Mouse (Mus musculus): ENCODE measurements around the gene Abcc4. TPM values are rescaled to one million over a fixed set of nuclear protein-coding genes. Genes with fewer than 3 reads are reported as not detected.

The Abcc4 gene
- total and polyA plus RNA-seq, 3 experiments, result 10.4 to 28.7 (median 26.5) TPM

GRCm38 (mm10) chr14:118713869-118714268 is 7.8 kb upstream of the Abcc4 start:
- in situ Hi-C loops (cut with MboI; ENCODE audit: low pct_ligation_motif_present, low pct_unique_long_range_greater_than_20kb, low sequenced_read_pairs) (no loop called here), dilution Hi-C loops (cut with MboI; ENCODE audit: extremely low pct_ligation_motif_present, extremely low pct_unique_long_range_greater_than_20kb, low sequenced_read_pairs) (no loop called here)
- H3K9ac ChIP-seq (ENCODE audit: insufficient read depth, low read depth), result no peak overlapping the region
- H3K9me3 ChIP-seq (replicated peaks; ENCODE audit: low read length), result no peaks in the 10 kb centered on the region
- H3K27me3 ChIP-seq (replicated peaks), result no peaks in the 10 kb centered on the region
- no peak overlapping the region for H3K4me2 ChIP-seq (ENCODE audit: insufficient read depth, low read depth, poor library complexity, severe bottlenecking)
- no peak overlapping the region for H3K27ac ChIP-seq (ENCODE audit: insufficient read depth, low read depth)
- peaks cover 6 to 10% of the 10 kb centered on the region in 2 experiments; a peak in 3 of 4 replicates for H3K4me1 ChIP-seq (ENCODE audit: control insufficient read depth in 1 of 2, insufficient read depth in 2 of 2)
- DNase-seq (ENCODE audit: extremely low read depth), result no peak
- H3K79me2 ChIP-seq (replicated peaks; ENCODE audit: control insufficient read depth, extremely low read depth, insufficient read depth, poor library complexity, severe bottlenecking), result no peaks in the 10 kb centered on the region
- no peak overlapping the region for H3K4me3 ChIP-seq (replicated peaks in 1 of 3; ENCODE audit: low read depth in 2 of 3, low read length in 2 of 3, poor library complexity in 1 of 3)
- TF ChIP-seq CHD1 (IDR thresholded peaks at IDR 0.05; ENCODE audit: low read depth, low read length) (no peak), PAX5 (IDR thresholded peaks at IDR 0.05; ENCODE audit: low read length) (no peak), KAT2A (IDR thresholded peaks at IDR 0.05; ENCODE audit: insufficient replicate concordance, low read length) (no peak), RCOR1 (conservative IDR thresholded peaks at IDR 0.05; ENCODE audit: low read depth, low read length) (no peak), ETS1 (conservative IDR thresholded peaks at IDR 0.05; ENCODE audit: low read depth, low read length) (no peak), E2F4 (IDR thresholded peaks at IDR 0.05; ENCODE audit: insufficient replicate concordance, low read depth, low read length) (no peak), MAX (IDR thresholded peaks at IDR 0.05; ENCODE audit: low read length) (no peak), IRF4 (IDR thresholded peaks at IDR 0.05; ENCODE audit: low read depth, low read length) (no peak), HCFC1 (IDR thresholded peaks at IDR 0.05; ENCODE audit: low read depth, low read length) (no peak), SMC3 (IDR thresholded peaks at IDR 0.05; ENCODE audit: low read depth, low read length) (no peak), CHD2 (IDR thresholded peaks at IDR 0.05; ENCODE audit: low read length) (no peak)
- H3K36me3 ChIP-seq (replicated peaks in 1 of 2; ENCODE audit: control insufficient read depth in 1 of 2, insufficient read depth in 1 of 2, low read length in 1 of 2), result no peaks in the 10 kb centered on the region

GRCm38 (mm10) chr14:118713408-118713807 is 7.4 kb upstream of the Abcc4 start:
- no peaks in the 10 kb centered on the region for H3K79me2 ChIP-seq (replicated peaks; ENCODE audit: control insufficient read depth, extremely low read depth, insufficient read depth, poor library complexity, severe bottlenecking)
- dilution Hi-C loops (cut with MboI; ENCODE audit: extremely low pct_ligation_motif_present, extremely low pct_unique_long_range_greater_than_20kb, low sequenced_read_pairs), result no loop called here
- TF ChIP-seq RCOR1 (conservative IDR thresholded peaks at IDR 0.05; ENCODE audit: low read depth, low read length) (no peak), E2F4 (IDR thresholded peaks at IDR 0.05; ENCODE audit: insufficient replicate concordance, low read depth, low read length) (no peak)
- no peak overlapping the region for H3K4me3 ChIP-seq (replicated peaks in 1 of 3; ENCODE audit: low read depth in 2 of 3, low read length in 2 of 3, poor library complexity in 1 of 3)
- in situ Hi-C loops (cut with MboI; ENCODE audit: low pct_ligation_motif_present, low pct_unique_long_range_greater_than_20kb, low sequenced_read_pairs), result no loop called here
- no peak overlapping the region for H3K4me2 ChIP-seq (ENCODE audit: insufficient read depth, low read depth, poor library complexity, severe bottlenecking)
- no peak overlapping the region for H3K27ac ChIP-seq (ENCODE audit: insufficient read depth, low read depth)
- peaks cover 6 to 10% of the 10 kb centered on the region in 2 experiments; a peak in 3 of 4 replicates for H3K4me1 ChIP-seq (ENCODE audit: control insufficient read depth in 1 of 2, insufficient read depth in 2 of 2)
- H3K9ac ChIP-seq (ENCODE audit: insufficient read depth, low read depth), result no peak overlapping the region
- DNase-seq (ENCODE audit: extremely low read depth), result no peak
- H3K36me3 ChIP-seq (replicated peaks in 1 of 2; ENCODE audit: control insufficient read depth in 1 of 2, insufficient read depth in 1 of 2, low read length in 1 of 2), result no peaks in the 10 kb centered on the region
- no peaks in the 10 kb centered on the region for H3K27me3 ChIP-seq (replicated peaks)
- H3K9me3 ChIP-seq (replicated peaks; ENCODE audit: low read length), result no peaks in the 10 kb centered on the region

- Histone ChIP-seq H3K9me3 (replicated peaks; ENCODE audit: low read length) (no peaks in the 10 kb centered on the region), H3K79me2 (replicated peaks; ENCODE audit: control insufficient read depth, extremely low read depth, insufficient read depth, poor library complexity, severe bottlenecking) (no peaks in the 10 kb centered on the region), H3K4me2 (ENCODE audit: insufficient read depth, low read depth, poor library complexity, severe bottlenecking) (no peak overlapping the region), H3K9ac (ENCODE audit: insufficient read depth, low read depth) (no peak overlapping the region), H3K4me1 (ENCODE audit: control insufficient read depth in 1 of 2, insufficient read depth in 2 of 2) (peaks cover 6 to 10% of the 10 kb centered on the region in 2 experiments; a peak in 3 of 4 replicates), H3K27me3 (replicated peaks) (no peaks in the 10 kb centered on the region), H3K4me3 (replicated peaks in 1 of 3; ENCODE audit: low read depth in 2 of 3, low read length in 2 of 3, poor library complexity in 1 of 3) (no peak overlapping the region), H3K27ac (ENCODE audit: insufficient read depth, low read depth) (no peak overlapping the region), H3K36me3 (replicated peaks in 1 of 2; ENCODE audit: control insufficient read depth in 1 of 2, insufficient read depth in 1 of 2, low read length in 1 of 2) (no peaks in the 10 kb centered on the region)
- TF ChIP-seq POLR2AphosphoS2 (IDR thresholded peaks at IDR 0.05; ENCODE audit: low read depth, low read length), result no peak
- no peak for TF ChIP-seq CHD1 (IDR thresholded peaks at IDR 0.05; ENCODE audit: low read depth, low read length)
- in situ Hi-C loops (cut with MboI; ENCODE audit: low pct_ligation_motif_present, low pct_unique_long_range_greater_than_20kb, low sequenced_read_pairs) (no loop called here), dilution Hi-C loops (cut with MboI; ENCODE audit: extremely low pct_ligation_motif_present, extremely low pct_unique_long_range_greater_than_20kb, low sequenced_read_pairs) (no loop called here)
- no peak for DNase-seq (ENCODE audit: extremely low read depth)
These were observed 6.9 kb upstream of the Abcc4 start for GRCm38 (mm10) chr14:118712889-118713288.
